Mouse (Mus musculus) spleen, adult 12 weeks (tissue): ENCODE data around the gene D3Ertd751e.

Experiments used
- DNase-seq: peaks from one replicate; pipeline ENCODE4 v3.0.0; 2022; ENCODE audit warnings: low spot score

Gene D3Ertd751e

DNA sequence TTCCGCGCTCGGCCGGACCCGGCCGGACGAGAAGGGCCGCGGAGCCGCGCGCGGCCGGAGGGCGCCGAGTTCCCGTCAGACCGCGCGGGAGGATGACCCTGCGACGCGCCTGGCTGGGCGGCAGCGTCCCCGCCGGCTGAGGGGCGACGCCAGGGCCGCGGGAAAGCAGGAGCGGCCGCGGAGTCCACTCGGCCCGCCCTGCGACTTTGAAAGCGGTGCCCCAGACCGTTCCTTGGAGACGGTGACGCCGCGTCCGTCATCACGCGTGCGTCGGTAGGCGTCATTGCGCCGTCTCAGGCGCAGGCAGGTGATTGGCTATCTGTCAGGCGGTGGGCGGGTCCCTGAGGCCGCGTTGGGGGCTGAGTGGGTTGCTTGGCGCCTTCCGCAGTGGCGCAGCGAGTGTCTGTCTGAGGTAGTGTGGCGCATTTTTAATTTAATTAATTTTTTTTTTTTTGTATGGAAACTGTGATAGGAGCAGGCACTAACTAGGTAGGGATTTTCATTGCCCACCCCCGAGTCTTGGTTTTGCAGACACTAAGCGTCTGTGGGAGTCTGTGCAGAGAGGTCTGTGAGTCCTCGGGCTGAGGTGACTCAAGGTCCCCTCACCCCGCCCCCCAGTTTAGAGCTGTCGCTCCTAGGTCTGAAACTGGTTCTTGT lies at the start of gene D3Ertd751e, which contains the start of gene Sclt1:
Gene D3Ertd751e, plus strand, starts transcription at position 334 of the 657 bp plus-strand sequence.
Gene Sclt1, minus strand, starts transcription at position 237 of the 657 bp plus-strand sequence.
- peak; percentile 92 for DNase-seq

DNA sequence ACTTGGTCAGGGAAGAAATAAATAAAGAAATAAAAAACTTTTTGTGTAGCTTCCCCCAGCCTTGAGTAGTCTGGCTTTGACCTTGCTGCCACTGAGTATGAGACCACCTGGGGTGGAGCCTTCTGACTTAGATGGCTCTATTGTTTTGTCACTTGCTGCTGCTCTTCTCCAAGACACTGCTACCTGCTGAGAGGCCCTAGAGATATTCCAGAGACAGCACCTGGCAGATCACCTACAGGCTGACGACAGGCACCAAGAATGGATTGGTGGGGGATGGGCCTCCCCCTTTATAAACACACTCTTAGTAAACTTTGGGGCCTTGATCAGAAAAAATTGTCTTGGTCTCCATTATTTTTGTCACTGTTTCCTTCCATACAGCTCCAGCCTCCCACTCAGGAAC lies 46.7 kb upstream of the D3Ertd751e start:
- DNase-seq = no peak

DNA sequence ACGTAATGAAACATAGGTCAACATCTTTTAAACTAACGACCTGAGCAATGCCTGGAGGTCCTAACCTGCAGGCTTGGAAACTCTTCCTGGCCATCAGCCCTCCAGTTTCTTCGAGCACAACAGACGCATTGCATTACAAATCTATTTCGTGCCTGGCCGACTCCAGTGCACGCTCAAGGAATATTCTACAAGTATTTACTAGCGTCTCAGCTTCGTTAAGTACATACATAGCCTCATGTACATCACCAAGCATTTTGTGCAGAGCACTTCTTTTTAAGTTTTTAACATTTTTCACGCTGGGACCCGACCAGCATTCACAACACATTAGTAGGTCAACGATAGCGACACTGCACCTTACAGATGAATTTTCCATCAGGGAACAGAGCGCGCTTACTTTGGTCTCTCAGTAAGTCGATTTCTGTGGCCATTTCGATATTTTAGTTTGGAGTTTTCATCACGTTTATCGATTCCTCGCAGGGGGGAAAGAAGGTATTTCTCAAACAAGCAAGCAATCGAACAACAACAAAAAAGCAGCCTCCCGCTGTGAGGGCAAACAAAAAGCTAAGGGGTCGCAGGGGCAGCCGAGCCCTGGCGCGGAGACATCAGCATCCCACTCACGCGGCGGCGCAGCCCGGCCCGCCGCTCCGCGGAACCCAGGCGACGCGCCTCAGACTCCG lies 672 bp upstream of the D3Ertd751e start:
- DNase-seq = peak; percentile 6

DNA sequence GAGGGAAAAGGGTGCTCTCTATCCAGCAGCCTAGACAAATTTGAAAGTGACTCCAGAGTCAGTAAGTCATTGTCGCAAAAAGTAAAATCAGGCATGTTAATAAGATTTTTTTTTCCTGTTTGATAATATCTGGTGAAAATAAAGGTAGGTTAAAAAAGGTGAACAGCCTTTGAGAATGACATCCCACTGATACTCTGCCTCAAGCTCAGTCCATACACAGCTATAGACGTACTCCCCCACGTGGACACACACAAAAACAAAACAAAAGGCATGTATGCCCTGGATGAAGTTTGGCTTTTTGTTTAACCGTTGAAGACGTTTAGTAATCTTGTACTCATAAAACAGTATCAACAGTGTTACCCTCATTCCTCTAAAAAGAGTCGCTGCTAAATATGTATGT lies 1.0 kb downstream of the D3Ertd751e start:
- no peak for DNase-seq

DNA sequence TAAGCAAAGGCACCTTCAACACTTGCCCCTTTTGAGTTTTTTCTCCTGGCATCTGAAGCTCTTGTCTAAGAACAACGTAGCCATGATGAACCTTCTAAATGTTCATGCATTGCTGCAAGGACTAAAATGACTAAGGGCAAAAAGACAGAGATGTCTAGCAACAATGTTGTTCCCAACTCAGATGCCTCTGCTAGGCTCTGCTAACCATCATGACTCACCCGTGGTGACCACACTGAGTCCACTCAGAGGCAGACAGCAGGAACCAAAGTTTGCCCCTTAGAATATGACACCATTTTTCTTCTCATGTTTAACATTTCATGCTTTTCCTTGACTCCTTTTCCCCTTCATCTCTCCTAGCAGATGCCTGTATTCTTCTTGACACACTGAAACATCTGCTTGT lies 12.1 kb downstream of the D3Ertd751e start:
- no peak for DNase-seq

DNA sequence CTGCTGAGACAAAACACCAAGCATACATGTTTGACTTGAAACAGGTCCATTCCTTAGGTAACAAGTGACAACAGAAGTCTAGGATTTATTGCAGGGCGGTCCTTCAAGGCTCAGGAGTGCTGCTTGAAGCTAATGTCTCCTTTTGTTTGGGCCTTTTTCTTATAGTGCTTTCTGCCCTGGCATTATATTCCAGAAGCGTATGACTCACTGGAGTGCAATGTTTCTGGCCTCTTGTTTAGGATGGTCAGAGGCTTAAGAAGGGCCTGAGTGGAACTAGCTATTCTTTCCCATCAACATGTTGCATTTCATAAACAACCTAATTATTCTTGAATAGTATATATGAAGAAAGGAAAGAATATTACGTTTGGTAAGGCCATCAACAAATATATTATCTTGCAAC lies 19.7 kb downstream of the D3Ertd751e start:
- DNase-seq = no peak

DNA sequence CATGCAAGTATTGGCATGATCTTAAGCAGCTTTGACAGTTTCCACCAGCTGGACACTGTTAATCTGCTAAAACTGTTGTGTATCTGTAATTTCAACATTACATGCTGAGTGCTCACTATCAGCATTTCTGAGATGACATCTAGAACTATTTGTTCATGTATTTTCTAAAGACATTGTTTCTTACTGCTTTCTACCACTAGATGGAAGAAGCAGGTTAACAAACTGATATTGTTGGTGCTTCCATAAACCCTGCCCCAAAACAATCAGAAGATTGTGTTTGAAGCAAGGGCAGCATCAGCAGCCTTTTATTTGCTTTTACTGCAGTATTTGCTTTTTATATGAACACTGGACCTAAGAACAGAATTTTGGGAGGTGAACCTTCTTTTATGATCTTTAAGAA lies 70.0 kb downstream of the D3Ertd751e start:
- no peak for DNase-seq
